Mouse (Mus musculus): ENCODE data around the gene Lin7a. TPM values are rescaled to one million over a fixed set of nuclear protein-coding genes. Genes with fewer than 3 reads are reported as not detected.
"Not testable (repeated sequence)": the region's sequence is repeated elsewhere in the genome, so short reads cannot be mapped to it uniquely, and the experiment has no call there.

Gene Lin7a
- polyA plus RNA-seq, 1 experiment from 2014 or later = 3.4 TPM

DNA sequence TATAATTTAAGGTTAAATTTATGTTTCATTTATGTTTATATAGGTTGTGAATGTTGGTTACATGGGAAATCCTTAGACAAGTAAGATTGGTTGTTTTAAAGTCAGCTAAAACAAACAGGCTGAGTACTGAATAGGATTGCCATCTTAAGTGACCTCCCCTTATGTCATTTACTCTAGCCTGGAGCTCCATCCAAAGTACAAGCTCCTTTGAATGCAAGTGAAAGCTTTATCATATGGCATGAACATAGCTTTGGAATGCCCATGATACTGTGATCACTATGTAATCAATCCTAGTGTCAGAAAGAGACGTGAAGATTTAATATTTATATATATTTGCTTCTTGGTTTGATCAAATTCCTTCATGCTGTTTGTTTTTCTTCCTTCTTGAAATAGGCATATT lies 31.0 kb upstream of the Lin7a start:
- Histone ChIP-seq H3K36me3 (ENCODE audit: control insufficient read depth, insufficient read depth, low read length) (no peaks in the 10 kb centered on the region), H3K4me3 (replicated peaks; ENCODE audit: low read length) (no peak overlapping the region), H3K27ac (ENCODE audit: low read length) (no peak overlapping the region), H3K9me3 (replicated peaks; ENCODE audit: control insufficient read depth, low read length) (no peaks in the 10 kb centered on the region), H3K4me1 (ENCODE audit: control insufficient read depth, insufficient read depth, low read length) (no peaks in the 10 kb centered on the region), H3K27me3 (ENCODE audit: control insufficient read depth, insufficient read depth, low read length) (no peaks in the 10 kb centered on the region), H3K4me2 (ENCODE audit: low read depth, low read length) (no peak overlapping the region), H3K9ac (ENCODE audit: low read length) (no peak overlapping the region)
- 42% methylated on average over 1 of the region's 1 CpGs for WGBS
- ATAC-seq (ENCODE audit: insufficient read depth, low FRiP score) = no peak

DNA sequence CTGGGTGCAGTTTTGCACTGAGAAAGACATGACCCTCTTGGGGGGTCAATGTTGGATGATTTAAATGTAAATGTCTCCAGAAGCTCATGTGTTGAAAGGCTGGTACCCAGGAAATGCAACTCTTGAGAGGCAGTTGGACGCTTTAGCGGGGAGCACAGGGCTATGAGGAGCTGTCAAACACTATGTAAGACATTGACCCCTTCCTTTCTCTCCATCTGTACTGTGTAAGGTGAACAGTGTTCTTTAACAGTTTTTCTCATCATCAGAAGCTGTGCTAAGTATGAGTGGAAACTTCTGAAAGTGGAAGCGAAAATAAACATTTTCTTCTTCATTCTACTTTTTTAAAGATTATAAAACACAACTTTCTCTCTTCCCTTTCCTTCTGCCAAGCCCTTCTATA lies 30.5 kb upstream of the Lin7a start:
- Histone ChIP-seq H3K4me3 (replicated peaks; ENCODE audit: low read length) (no peak overlapping the region), H3K27me3 (ENCODE audit: control insufficient read depth, insufficient read depth, low read length) (no peaks in the 10 kb centered on the region), H3K27ac (ENCODE audit: low read length) (no peak overlapping the region), H3K9ac (ENCODE audit: low read length) (no peak overlapping the region), H3K4me1 (ENCODE audit: control insufficient read depth, insufficient read depth, low read length) (no peaks in the 10 kb centered on the region), H3K9me3 (replicated peaks; ENCODE audit: control insufficient read depth, low read length) (no peaks in the 10 kb centered on the region), H3K4me2 (ENCODE audit: low read depth, low read length) (no peak overlapping the region), H3K36me3 (ENCODE audit: control insufficient read depth, insufficient read depth, low read length) (no peaks in the 10 kb centered on the region)
- ATAC-seq (ENCODE audit: insufficient read depth, low FRiP score) = no peak
- WGBS = 87% methylated on average over 3 of the region's 3 CpGs

- Histone ChIP-seq H3K4me1 (ENCODE audit: control insufficient read depth, insufficient read depth, low read length) (no peaks in the 10 kb centered on the region), H3K9ac (ENCODE audit: low read length) (no peak overlapping the region), H3K36me3 (ENCODE audit: control insufficient read depth, insufficient read depth, low read length) (no peaks in the 10 kb centered on the region), H3K27ac (ENCODE audit: low read length) (no peak overlapping the region), H3K9me3 (replicated peaks; ENCODE audit: control insufficient read depth, low read length) (no peaks in the 10 kb centered on the region), H3K27me3 (ENCODE audit: control insufficient read depth, insufficient read depth, low read length) (no peaks in the 10 kb centered on the region), H3K4me2 (ENCODE audit: low read depth, low read length) (no peak overlapping the region), H3K4me3 (replicated peaks; ENCODE audit: low read length) (no peak overlapping the region)
- ATAC-seq (ENCODE audit: insufficient read depth, low FRiP score) = no peak
Observed at GRCm38 (mm10) chr10:107241406-107241805, 30.1 kb upstream of the Lin7a start.

DNA sequence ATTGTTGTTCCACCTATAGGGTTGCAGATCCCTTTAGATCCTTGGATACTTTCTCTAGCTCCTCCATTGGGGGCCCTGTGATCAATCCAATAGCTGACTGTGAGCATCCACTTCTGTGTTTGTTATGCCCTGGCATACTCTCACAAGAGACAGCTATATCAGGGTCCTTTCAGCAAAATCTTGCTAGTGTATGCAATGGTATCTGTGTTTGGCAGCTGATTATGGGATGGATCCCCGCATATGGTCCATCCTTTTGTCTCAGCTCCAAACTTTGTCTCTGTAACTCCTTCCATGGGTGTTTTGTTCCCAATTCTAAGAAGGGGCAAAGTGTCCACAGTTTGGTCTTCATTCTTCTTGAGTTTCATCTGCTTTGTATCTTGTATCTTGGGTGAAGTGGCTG lies 29.5 kb upstream of the Lin7a start:
- not testable (repeated sequence) for H3K9ac ChIP-seq (ENCODE audit: low read length); H3K36me3 ChIP-seq (ENCODE audit: control insufficient read depth, insufficient read depth, low read length); H3K27me3 ChIP-seq (ENCODE audit: control insufficient read depth, insufficient read depth, low read length); H3K4me3 ChIP-seq (replicated peaks; ENCODE audit: low read length); H3K4me2 ChIP-seq (ENCODE audit: low read depth, low read length); ATAC-seq (ENCODE audit: insufficient read depth, low FRiP score); H3K27ac ChIP-seq (ENCODE audit: low read length); H3K9me3 ChIP-seq (replicated peaks; ENCODE audit: control insufficient read depth, low read length); H3K4me1 ChIP-seq (ENCODE audit: control insufficient read depth, insufficient read depth, low read length)
- WGBS = 76% methylated on average over 1 of the region's 1 CpGs

DNA sequence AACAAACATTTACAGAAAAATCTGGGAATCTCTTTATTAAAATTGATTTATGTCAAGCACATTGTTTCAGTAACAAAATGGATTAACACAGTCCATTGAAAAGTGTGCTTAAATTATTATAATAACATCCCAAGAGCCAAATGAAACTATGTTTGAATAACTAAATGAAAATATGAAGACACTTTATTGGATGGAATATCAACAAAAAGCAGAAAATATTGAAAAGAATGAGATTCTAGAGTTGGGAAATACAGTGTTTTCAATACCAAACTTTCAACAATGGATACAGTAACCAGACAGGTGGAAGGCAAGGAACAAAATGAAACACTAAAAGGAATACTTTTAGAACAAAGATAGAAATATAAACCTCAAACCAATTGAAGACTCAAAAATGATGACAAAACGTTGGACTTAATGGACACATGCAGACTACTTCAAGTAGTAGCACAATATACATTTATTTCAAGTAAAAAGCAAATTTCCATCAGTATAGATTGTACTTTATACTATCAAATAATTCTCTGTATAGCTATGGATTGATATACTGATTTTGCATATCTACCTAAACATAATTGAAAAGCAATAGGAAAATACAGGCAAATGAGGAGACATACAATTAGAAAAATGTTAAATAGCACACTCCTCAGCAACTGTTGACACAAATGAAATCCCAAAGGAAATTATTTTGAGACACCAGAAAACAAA lies 28.6 kb upstream of the Lin7a start:
- no peaks in the 10 kb centered on the region for H3K9me3 ChIP-seq (replicated peaks; ENCODE audit: control insufficient read depth, low read length)
- H3K4me3 ChIP-seq (replicated peaks; ENCODE audit: low read length) = no peak overlapping the region
- no peaks in the 10 kb centered on the region for H3K36me3 ChIP-seq (ENCODE audit: control insufficient read depth, insufficient read depth, low read length)
- WGBS = 76% methylated on average over 1 of the region's 1 CpGs
- no peaks in the 10 kb centered on the region for H3K4me1 ChIP-seq (ENCODE audit: control insufficient read depth, insufficient read depth, low read length)
- no peak overlapping the region for H3K4me2 ChIP-seq (ENCODE audit: low read depth, low read length)
- no peak overlapping the region for H3K27ac ChIP-seq (ENCODE audit: low read length)
- no peaks in the 10 kb centered on the region for H3K27me3 ChIP-seq (ENCODE audit: control insufficient read depth, insufficient read depth, low read length)
- no peak for ATAC-seq (ENCODE audit: insufficient read depth, low FRiP score)
- H3K9ac ChIP-seq (ENCODE audit: low read length) = no peak overlapping the region

GRCm38 (mm10) chr10:107244211-107244610 lies 27.3 kb upstream of the Lin7a start:
- no peak for ATAC-seq (ENCODE audit: insufficient read depth, low FRiP score)
- WGBS = 85% methylated on average over 2 of the region's 2 CpGs

DNA sequence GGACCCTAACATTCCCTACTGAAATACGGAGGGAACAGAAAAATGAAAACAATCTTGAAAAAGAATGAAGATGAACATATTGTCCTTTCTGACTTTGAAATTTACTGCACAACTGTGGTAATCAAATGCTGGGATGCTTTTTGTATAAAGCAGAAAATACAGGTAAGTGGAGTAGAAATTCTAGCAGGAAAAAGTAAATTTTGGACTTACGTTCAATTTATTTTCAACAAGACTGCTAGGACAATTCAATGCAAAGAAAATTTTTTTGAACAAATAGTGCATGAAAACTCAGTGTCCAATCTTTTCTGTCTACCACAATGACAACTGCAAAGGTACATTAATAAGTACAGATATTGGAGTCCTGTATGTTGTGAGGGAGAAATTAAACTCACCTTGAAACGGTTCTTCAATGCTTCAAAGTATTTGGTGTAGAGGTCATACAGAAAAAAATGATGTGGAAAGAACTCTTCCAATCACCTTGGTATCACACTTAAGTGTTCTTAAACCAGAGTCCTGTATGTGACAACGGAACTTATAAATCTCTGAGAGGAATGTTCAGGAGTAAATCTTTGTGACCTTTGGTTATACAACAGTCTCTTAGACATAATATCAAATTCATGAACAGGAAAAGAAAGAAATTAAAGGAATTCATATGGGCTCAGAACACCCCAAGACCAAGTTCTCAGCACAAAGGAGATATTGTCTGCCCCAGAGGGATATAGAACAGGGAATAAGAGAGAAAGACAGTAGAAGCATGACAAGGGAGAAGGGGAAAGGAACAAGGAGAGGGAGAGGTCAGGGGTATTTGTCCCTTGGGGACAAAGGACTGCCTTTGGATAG lies 26.6 kb upstream of the Lin7a start:
- WGBS = 84% methylated on average over 4 of the region's 4 CpGs
- ATAC-seq (ENCODE audit: insufficient read depth, low FRiP score) = no peak
- H3K9me3 ChIP-seq (replicated peaks; ENCODE audit: control insufficient read depth, low read length) = no peaks in the 10 kb centered on the region

More at GRCm38 (mm10) chr10:107244211-107244610, 27.3 kb upstream of the Lin7a start:
- no peak overlapping the region for H3K9ac ChIP-seq (ENCODE audit: low read length)
- H3K4me2 ChIP-seq (ENCODE audit: low read depth, low read length) = no peak overlapping the region
- no peaks in the 10 kb centered on the region for H3K9me3 ChIP-seq (replicated peaks; ENCODE audit: control insufficient read depth, low read length)
- no peaks in the 10 kb centered on the region for H3K27me3 ChIP-seq (ENCODE audit: control insufficient read depth, insufficient read depth, low read length)
- no peaks in the 10 kb centered on the region for H3K36me3 ChIP-seq (ENCODE audit: control insufficient read depth, insufficient read depth, low read length)
- H3K4me1 ChIP-seq (ENCODE audit: control insufficient read depth, insufficient read depth, low read length) = no peaks in the 10 kb centered on the region
- no peak overlapping the region for H3K4me3 ChIP-seq (replicated peaks; ENCODE audit: low read length)
- no peak overlapping the region for H3K27ac ChIP-seq (ENCODE audit: low read length)

DNA sequence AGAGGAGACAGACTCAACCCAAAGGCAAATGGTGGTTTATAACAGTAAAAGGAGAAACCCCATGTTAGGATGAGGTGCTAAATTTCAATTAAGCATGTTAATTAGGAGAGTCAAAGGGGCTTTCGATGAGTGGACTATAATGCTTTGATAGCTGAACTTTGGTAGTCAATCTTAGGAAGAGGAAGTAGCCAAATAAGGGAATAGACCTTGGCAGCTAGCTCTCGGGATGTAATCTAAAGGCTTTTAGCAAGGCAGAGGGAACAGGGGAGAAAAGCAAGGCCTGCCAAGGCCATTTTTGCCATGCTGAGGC lies 26.0 kb upstream of the Lin7a start:
- WGBS = 44% methylated on average over 2 of the region's 2 CpGs
- no peaks in the 10 kb centered on the region for H3K9me3 ChIP-seq (replicated peaks; ENCODE audit: control insufficient read depth, low read length)
- no peak for ATAC-seq (ENCODE audit: insufficient read depth, low FRiP score)

More for the DNA sequence above, 26.6 kb upstream of the Lin7a start:
- Histone ChIP-seq H3K4me3 (replicated peaks; ENCODE audit: low read length) (no peak overlapping the region), H3K27ac (ENCODE audit: low read length) (no peak overlapping the region), H3K9ac (ENCODE audit: low read length) (no peak overlapping the region), H3K4me1 (ENCODE audit: control insufficient read depth, insufficient read depth, low read length) (no peaks in the 10 kb centered on the region), H3K4me2 (ENCODE audit: low read depth, low read length) (no peak overlapping the region), H3K27me3 (ENCODE audit: control insufficient read depth, insufficient read depth, low read length) (no peaks in the 10 kb centered on the region), H3K36me3 (ENCODE audit: control insufficient read depth, insufficient read depth, low read length) (no peaks in the 10 kb centered on the region)

GRCm38 (mm10) chr10:107245961-107246460 lies 25.5 kb upstream of the Lin7a start:
- Histone ChIP-seq H3K4me3 (replicated peaks; ENCODE audit: low read length) (no peak overlapping the region), H3K27ac (ENCODE audit: low read length) (no peak overlapping the region), H3K9me3 (replicated peaks; ENCODE audit: control insufficient read depth, low read length) (no peaks in the 10 kb centered on the region), H3K36me3 (ENCODE audit: control insufficient read depth, insufficient read depth, low read length) (no peaks in the 10 kb centered on the region), H3K4me1 (ENCODE audit: control insufficient read depth, insufficient read depth, low read length) (no peaks in the 10 kb centered on the region), H3K9ac (ENCODE audit: low read length) (no peak overlapping the region), H3K4me2 (ENCODE audit: low read depth, low read length) (no peak overlapping the region), H3K27me3 (ENCODE audit: control insufficient read depth, insufficient read depth, low read length) (no peaks in the 10 kb centered on the region)
- no peak for ATAC-seq (ENCODE audit: insufficient read depth, low FRiP score)
- WGBS = 86% methylated on average over 2 of the region's 2 CpGs

More for the DNA sequence above, 26.0 kb upstream of the Lin7a start:
- Histone ChIP-seq H3K4me3 (replicated peaks; ENCODE audit: low read length) (no peak overlapping the region), H3K27ac (ENCODE audit: low read length) (no peak overlapping the region), H3K4me2 (ENCODE audit: low read depth, low read length) (no peak overlapping the region), H3K27me3 (ENCODE audit: control insufficient read depth, insufficient read depth, low read length) (no peaks in the 10 kb centered on the region), H3K4me1 (ENCODE audit: control insufficient read depth, insufficient read depth, low read length) (no peaks in the 10 kb centered on the region), H3K9ac (ENCODE audit: low read length) (no peak overlapping the region), H3K36me3 (ENCODE audit: control insufficient read depth, insufficient read depth, low read length) (no peaks in the 10 kb centered on the region)
